Mouse (Mus musculus) embryonic fibroblast, embryonic 13.5 days (primary cell): Measurements from ENCODE around the gene Spc24.

Experiments
- CTCF ChIP-seq: IDR thresholded peaks from 2 replicates; pipeline ENCODE4 v1.5.1; 2011; ENCODE audit warnings: mild to moderate bottlenecking, control low read depth, low read length, moderate library complexity, borderline replicate concordance; ENCODE audit not compliant: insufficient read depth
- POLR2A ChIP-seq: IDR thresholded peaks from 2 replicates; pipeline ENCODE4 v1.6.1; 2011; ENCODE audit warnings: low read depth, mild to moderate bottlenecking, control low read depth, low read length, moderate library complexity

- TF ChIP-seq CTCF (no peak), POLR2A (no peak)
These were observed 32.5 kb upstream of the Spc24 start for GRCm38 (mm10) chr9:21792644-21793043.
